Mouse (Mus musculus) ZHBTc4 (cell line): ENCODE results near the gene Asap3.
A peak's percentile ranks its signal among the peaks of the same experiment; 100 is the strongest.

Experiments
- DNase-seq: peaks from one replicate; pipeline ENCODE4 v3.0.0-alpha.2; 2011; ENCODE audit warnings: low read depth, low spot score

Gene Asap3

GRCm38 (mm10) chr4:136259916-136260315, 53.8 kb downstream of the Asap3 start:
- DNase-seq: peak; percentile 85

GRCm38 (mm10) chr4:136260491-136261180, 54.5 kb downstream of the Asap3 start:
- peak; percentile 84 for DNase-seq

DNA sequence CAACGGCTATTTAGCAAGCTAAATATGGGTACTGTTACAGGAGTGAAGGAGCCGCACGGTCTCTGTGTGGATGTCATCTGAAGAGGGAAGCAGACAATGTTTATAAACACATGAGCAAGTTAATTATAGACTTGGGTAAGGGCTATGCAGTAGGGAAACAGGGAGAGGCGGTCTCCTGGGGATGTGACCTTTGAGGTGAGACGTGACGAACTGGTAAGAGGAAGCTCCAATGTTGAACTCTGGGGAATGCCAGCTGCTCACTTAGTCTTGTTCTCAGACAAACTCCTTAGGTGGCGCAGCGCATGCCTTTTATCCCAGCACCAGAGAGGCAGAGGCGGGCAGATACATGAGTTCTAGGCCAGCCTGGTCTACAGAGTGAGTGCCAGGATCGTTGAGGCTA, 55.7 kb downstream of the Asap3 start:
- no peak for DNase-seq

- DNase-seq: no peak
These were observed 57.4 kb downstream of the Asap3 start for GRCm38 (mm10) chr4:136263555-136263954.

DNA sequence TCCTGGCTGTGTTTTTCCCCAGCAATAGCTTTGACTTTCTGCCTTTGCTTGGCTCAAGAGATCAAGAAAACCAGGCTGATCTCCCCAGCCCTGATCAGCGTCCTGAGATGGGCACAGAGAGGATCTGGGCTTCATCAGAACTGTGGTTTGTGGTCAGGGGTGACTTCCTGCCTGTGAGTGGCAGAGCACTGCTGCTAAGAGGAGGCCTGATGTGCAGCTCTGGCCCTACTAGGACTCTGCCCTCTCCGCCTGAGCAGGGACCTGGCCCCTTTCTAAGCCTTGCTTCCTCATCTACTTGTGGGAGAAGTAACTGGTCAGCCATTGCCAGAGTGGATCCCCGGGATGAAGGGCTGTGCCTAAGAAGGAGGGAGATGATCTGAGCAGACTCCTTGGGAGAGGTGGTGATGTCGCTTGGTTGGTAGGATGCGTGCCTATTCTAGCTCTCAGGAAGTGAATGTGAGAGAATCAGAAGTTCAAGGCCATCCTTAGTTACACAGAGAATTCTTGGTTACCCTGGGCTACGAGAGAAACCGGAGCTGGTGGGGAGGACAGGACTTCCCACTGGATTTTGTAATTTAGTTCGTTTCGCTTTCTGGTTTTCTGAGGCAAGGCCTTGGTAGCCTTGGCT, 60.7 kb downstream of the Asap3 start:
- no peak for DNase-seq

DNA sequence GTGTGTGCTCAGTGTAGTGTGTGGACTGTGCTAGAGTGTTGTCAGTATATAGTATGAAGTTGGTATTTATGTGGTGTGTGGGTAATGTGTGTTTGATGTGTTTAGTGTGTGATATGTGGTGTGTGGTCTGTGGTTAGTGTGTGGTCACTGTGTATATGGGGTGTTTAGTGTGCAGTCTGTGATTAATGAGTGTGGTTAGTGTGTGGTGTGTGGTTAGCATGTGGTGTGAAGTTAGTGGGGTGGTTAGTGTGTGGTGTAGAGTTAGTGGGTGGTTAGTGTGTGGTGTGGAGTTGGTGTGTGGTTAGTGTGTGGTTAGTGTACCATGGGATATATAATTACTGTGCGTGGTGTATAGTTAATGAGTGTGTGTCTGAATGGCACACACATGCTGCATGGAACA, 62.7 kb downstream of the Asap3 start:
- DNase-seq: no peak

GRCm38 (mm10) chr4:136270648-136271047, 64.5 kb downstream of the Asap3 start:
- DNase-seq: no peak

GRCm38 (mm10) chr4:136281097-136281496, 74.9 kb downstream of the Asap3 start:
- DNase-seq: no peak

GRCm38 (mm10) chr4:136281611-136282010, 75.4 kb downstream of the Asap3 start:
- peak; percentile 64 for DNase-seq

GRCm38 (mm10) chr4:136282621-136283480, 76.7 kb downstream of the Asap3 start:
- no peak for DNase-seq

GRCm38 (mm10) chr4:136283783-136284182, 77.6 kb downstream of the Asap3 start:
- peak; percentile 47 for DNase-seq

GRCm38 (mm10) chr4:136284455-136284854, 78.3 kb downstream of the Asap3 start, which contains the start of gene Zfp46:
Gene Zfp46 (plus strand): TSS chr4:136284683.
- DNase-seq: no peak

- no peak for DNase-seq
These were observed 78.7 kb downstream of the Asap3 start for GRCm38 (mm10) chr4:136284891-136285290.

DNA sequence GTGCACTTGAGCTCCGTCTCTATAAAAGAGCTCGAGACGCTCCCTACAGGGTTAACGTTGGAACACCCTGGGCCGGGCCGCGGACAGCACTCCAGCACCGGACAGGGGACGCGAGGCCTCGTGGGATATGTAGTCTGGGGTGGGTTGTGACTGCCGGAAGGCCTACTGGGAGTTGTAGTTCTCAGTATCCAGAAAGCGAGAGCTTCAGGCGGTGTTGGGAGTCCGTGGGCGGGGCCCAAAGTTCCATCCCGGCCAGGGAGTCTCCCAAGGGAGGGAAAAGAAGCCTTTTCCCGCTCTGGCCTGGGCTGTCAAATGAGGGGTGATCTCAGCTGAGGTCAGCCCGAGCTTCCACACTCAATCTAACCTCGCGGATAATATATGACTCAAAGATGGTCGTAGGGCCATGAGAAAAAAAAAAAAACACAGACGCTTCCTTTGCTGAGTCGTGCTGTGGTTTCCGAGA, 79.2 kb downstream of the Asap3 start:
- peak; percentile 97 for DNase-seq

DNA sequence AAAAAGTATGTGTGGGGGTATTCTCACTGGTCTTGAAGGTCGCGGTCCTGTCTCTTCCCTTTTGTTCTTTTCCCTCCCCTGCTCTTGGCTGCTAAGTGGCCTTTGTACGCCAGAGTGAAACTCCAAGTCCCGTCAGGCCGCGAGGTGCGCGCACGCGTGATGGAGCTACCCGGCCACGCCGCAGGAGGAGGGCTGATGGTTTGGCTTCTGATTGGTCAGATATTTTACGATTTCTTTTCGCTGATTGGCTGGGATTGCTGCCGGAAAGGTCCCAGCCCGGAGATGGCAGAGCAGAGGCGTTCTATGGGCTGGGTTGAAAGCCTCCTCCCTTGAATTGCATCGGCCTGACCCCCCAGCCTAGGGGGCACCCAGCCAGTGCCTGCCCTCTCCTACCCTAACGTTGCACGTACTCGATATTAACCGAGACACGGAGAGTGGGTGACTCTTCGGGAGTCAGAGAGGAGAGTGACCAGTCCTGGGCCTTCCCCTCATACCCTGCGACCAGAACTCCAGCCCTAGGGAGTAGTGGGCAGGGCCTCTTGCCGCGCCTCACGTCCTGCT, 79.7 kb downstream of the Asap3 start:
- DNase-seq: peak; percentile 97

- peak; percentile 72 for DNase-seq
These were observed 84.0 kb downstream of the Asap3 start for GRCm38 (mm10) chr4:136289918-136290780.

DNA sequence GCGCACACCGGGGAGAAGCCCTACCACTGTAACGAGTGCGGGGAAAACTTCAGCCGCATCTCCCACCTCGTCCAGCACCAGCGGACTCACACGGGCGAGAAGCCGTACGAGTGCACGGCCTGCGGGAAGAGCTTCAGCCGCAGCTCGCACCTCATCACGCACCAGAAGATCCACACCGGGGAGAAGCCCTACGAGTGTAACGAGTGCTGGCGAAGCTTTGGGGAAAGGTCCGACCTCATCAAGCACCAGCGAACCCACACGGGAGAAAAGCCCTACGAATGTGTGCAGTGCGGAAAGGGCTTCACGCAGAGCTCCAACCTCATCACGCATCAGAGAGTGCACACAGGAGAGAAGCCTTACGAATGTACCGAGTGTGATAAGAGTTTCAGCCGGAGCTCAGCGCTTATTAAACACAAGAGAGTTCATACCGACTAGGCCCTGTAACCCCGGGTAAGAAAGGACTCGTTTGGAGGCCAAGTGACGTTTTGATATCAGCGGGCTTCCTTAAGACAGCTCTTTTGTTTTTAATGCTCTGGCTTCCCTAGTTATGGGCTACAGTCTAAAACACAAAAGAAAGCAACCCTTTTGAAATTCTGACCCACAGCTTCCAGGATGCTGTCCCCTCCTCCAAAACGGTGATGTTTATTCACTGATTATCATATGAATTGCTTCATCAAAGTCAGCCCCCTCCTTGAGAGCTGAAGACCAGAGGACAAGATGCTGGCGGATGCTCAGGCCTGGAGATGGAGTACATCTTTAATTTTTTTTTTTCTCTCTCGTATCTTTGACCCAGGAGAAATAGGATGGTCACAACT, 84.8 kb downstream of the Asap3 start:
- peak; percentile 76 for DNase-seq

- DNase-seq: no peak
These were observed 85.5 kb downstream of the Asap3 start for GRCm38 (mm10) chr4:136291692-136292091.
